Mouse (Mus musculus) stomach, postnatal 0 days (tissue): ENCODE data around the gene Zmat5.

Experiments used
- CTCF ChIP-seq: IDR thresholded peaks from 2 replicates; pipeline ENCODE4 v1.5.1; 2016; ENCODE audit warnings: antibody characterized with exemption, low read depth, mild to moderate bottlenecking, moderate library complexity
- EP300 ChIP-seq: optimal IDR thresholded peaks from 2 replicates; pipeline ENCODE3; 2016; ENCODE audit warnings: antibody characterized with exemption

DNA sequence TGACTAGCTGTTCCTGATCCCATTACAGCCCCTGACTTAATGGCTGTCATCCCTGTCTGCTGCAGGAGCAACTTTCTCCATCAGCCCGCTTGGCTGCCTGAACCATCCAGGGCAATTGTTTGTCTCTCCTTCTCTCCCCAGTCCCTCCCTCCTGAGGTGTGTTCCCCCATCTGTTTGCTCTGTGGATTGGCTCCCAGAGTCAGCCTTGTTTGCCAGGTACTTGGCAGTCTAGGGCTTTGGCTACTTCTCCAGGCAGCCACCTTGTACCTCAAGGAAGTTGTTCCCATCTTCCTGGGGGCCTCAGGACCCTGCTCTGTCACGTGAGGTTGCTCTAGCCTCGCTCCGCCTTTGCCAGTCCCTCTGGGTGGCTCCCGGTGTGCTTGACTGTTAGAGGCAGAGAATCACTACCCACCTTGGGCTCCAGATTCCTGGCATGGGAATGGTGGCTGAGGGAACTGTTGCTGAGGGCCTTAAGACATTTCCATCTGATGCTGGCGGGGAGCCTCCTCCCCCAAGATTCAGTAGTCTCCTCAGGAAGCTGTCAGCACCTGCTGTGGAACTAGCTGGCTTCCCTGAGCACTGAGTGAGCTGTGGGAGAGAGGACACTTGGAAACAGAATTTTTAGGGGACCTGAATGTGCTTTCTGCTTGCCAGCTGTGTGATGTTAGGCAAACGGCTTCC, 16.6 kb downstream of the Zmat5 start:
- TF ChIP-seq EP300 (no peak), CTCF (no peak)
